Mouse (Mus musculus) spleen, adult 2 months (tissue): ENCODE data around the gene Trabd2b.

Experiments used
- CTCF ChIP-seq: fragments of 200-500 bp; IDR thresholded peaks from 2 replicates; pipeline ENCODE4 v1.5.1; 2011; ENCODE audit warnings: mild to moderate bottlenecking, inconsistent platforms; ENCODE audit not compliant: insufficient read depth, insufficient read length, insufficient replicate concordance; ENCODE audit errors: extremely low read depth
- POLR2A ChIP-seq: fragments of 200-500 bp; IDR thresholded peaks from 2 replicates; pipeline ENCODE4 v1.6.1; 2011; ENCODE audit warnings: low read depth, low read length, inconsistent platforms

GRCm38 (mm10) chr4:114541221-114541620 lies 134.7 kb downstream of the Trabd2b start:
- TF ChIP-seq POLR2A (no peak), CTCF (no peak)
